Comparison of ENCODE assay signal across 8 mouse cellular contexts in genomic region chr16:8636867-8637216, GRCm38 (mm10). TPM values are rescaled to one million over a fixed set of nuclear protein-coding genes. Genes with fewer than 3 reads are reported as not detected.
DNase-seq lines count a peak whose midpoint lies in the region; ATAC-seq lines count a peak whose summit lies in the region.

No protein-coding gene starts in this region.

- peak overlapping the region; percentile 79 for H3K9ac ChIP-seq in kidney, embryonic 16.5 days (replicated peaks; ENCODE audit: low read length)
- peak overlapping the region; percentile 79 for H3K9ac ChIP-seq in hindbrain, embryonic 13.5 days

- H3K4me2 ChIP-seq in kidney, embryonic 16.5 days (replicated peaks; ENCODE audit: low read depth, low read length) = peak overlapping the region; percentile 85
- peak overlapping the region; percentile 94 for H3K4me2 ChIP-seq in hindbrain, embryonic 13.5 days

- ATAC-seq in kidney, embryonic 16.5 days (ENCODE audit: low FRiP score, low TSS enrichment) = peak; percentile 13; the same call in 1 of the 2 replicates
- no peak; the same call in 1 of the 2 replicates for ATAC-seq in hindbrain, embryonic 13.5 days (ENCODE audit: low FRiP score)
- peak; percentile 24 for ATAC-seq in megakaryocyte progenitor cell, adult 5-6 weeks (replicated peaks; ENCODE audit: poor library complexity)

- H3K27ac ChIP-seq in kidney, embryonic 16.5 days (ENCODE audit: low read length) = peak overlapping the region; percentile 76
- H3K27ac ChIP-seq in brown adipose tissue, adult 24 weeks (replicated peaks; ENCODE audit: low read depth, low read length) = peak overlapping the region; percentile 89
- H3K27ac ChIP-seq in hindbrain, embryonic 13.5 days = peak overlapping the region; percentile 84

- intact Hi-C loops in left cerebral cortex, postnatal 10 days (cut with DNase I) = loop anchor here (5.0 kb wide), 1 partner anchor 145 kb away; no protein-coding TSS in a partner anchor

- no peaks in the 10 kb centered on the region for H3K9me3 ChIP-seq in kidney, embryonic 16.5 days (ENCODE audit: low read length)
- H3K9me3 ChIP-seq in hindbrain, embryonic 13.5 days = no peaks in the 10 kb centered on the region

- H3K36me3 ChIP-seq in kidney, embryonic 16.5 days (ENCODE audit: insufficient read depth, low read length) = peaks cover 14% of the 10 kb centered on the region
- H3K36me3 ChIP-seq in hindbrain, embryonic 13.5 days = peaks cover 46% of the 10 kb centered on the region

- DNase-seq in kidney, postnatal 14 days = no peak
- DNase-seq in layer of hippocampus, adult 18-20 months (ENCODE audit: low spot score in 2 of 2) = no peak
- no peak for DNase-seq in left cerebral cortex, postnatal 10 days (ENCODE audit: extremely low spot score in 1 of 2, low spot score in 2 of 2)
- DNase-seq in kidney, postnatal 10 days = no peak

- H3K4me3 ChIP-seq in kidney, embryonic 16.5 days (ENCODE audit: low read length) = peak overlapping the region; percentile 77
- peak overlapping the region; percentile 84 for H3K4me3 ChIP-seq in brown adipose tissue, adult 24 weeks (ENCODE audit: insufficient read depth, low read depth, low read length)
- H3K4me3 ChIP-seq in hindbrain, embryonic 13.5 days = peak overlapping the region; percentile 85

- under 1% methylated on average over 13 of the region's 13 CpGs for WGBS in kidney, embryonic 16.5 days
- WGBS in hindbrain, embryonic 13.5 days = 0% methylated on average over 13 of the region's 13 CpGs

- peaks cover 19% of the 10 kb centered on the region for H3K4me1 ChIP-seq in kidney, embryonic 16.5 days (ENCODE audit: insufficient read depth, low read length)
- peaks cover 5% of the 10 kb centered on the region; the same call in 1 of the 2 replicates for H3K4me1 ChIP-seq in brown adipose tissue, adult 24 weeks (ENCODE audit: control insufficient read depth, insufficient read depth, insufficient read length, low read length)
- peaks cover 28% of the 10 kb centered on the region for H3K4me1 ChIP-seq in hindbrain, embryonic 13.5 days (replicated peaks)

- no peaks in the 10 kb centered on the region for H3K27me3 ChIP-seq in kidney, embryonic 16.5 days (ENCODE audit: insufficient read depth, low read length)
- no peaks in the 10 kb centered on the region for H3K27me3 ChIP-seq in hindbrain, embryonic 13.5 days

RNA-seq across cellular contexts. Expression of gene Pmm2, which starts 0.6 kb away (rescaled TPM):
- 61.2 and 63.3 TPM in 2 replicates for polyA plus RNA-seq in kidney, embryonic 16.5 days (2015; fragmentation: Nextera tagmentation; extraction: Ambion mirVana)
- 61.6 and 62.0 TPM in 2 replicates for polyA plus RNA-seq in brown adipose tissue, adult 24 weeks (2012; ENCODE audit: insufficient read depth, insufficient read length, missing spikeins)
- 48.3 and 49.3 TPM in 2 replicates for polyA plus RNA-seq in hindbrain, embryonic 13.5 days (2015; fragmentation: Nextera tagmentation; extraction: Ambion mirVana)
- total RNA-seq in megakaryocyte progenitor cell, adult 5-6 weeks (2015) = 42.9 and 46.5 TPM in 2 replicates
- total RNA-seq in megakaryocyte progenitor cell, adult 5-6 weeks (2017) = 49.1 and 50.9 TPM in 2 replicates
- 10 to 100 TPM; 25.4 to 29.5 TPM for total RNA-seq in layer of hippocampus, adult 18-20 months (2021)
- total RNA-seq in left cerebral cortex, postnatal 10 days (2021) = 10 to 100 TPM; 30.3 to 34.4 TPM

RNA-seq across cellular contexts. Expression of gene Tmem186, which starts 0.7 kb away (rescaled TPM):
- polyA plus RNA-seq in kidney, embryonic 16.5 days (2015; fragmentation: Nextera tagmentation; extraction: Ambion mirVana) = 22.5 and 25.3 TPM in 2 replicates
- polyA plus RNA-seq in brown adipose tissue, adult 24 weeks (2012; ENCODE audit: insufficient read depth, insufficient read length, missing spikeins) = 16.5 and 19.7 TPM in 2 replicates
- polyA plus RNA-seq in hindbrain, embryonic 13.5 days (2015; fragmentation: Nextera tagmentation; extraction: Ambion mirVana) = 22.0 and 22.2 TPM in 2 replicates
- total RNA-seq in megakaryocyte progenitor cell, adult 5-6 weeks (2015) = 6.7 and 8.0 TPM in 2 replicates
- total RNA-seq in megakaryocyte progenitor cell, adult 5-6 weeks (2017) = 13.5 and 17.0 TPM in 2 replicates
- total RNA-seq in layer of hippocampus, adult 18-20 months (2021) = 10 to 100 TPM; 11.5 to 13.1 TPM
- total RNA-seq in left cerebral cortex, postnatal 10 days (2021) = 10 to 100 TPM; 11.6 to 12.7 TPM

RNA-seq across cellular contexts. Expression of gene Carhsp1, which starts 35.1 kb away (rescaled TPM):
- 86.0 and 86.9 TPM in 2 replicates for polyA plus RNA-seq in kidney, embryonic 16.5 days (2015; fragmentation: Nextera tagmentation; extraction: Ambion mirVana)
- polyA plus RNA-seq in brown adipose tissue, adult 24 weeks (2012; ENCODE audit: insufficient read depth, insufficient read length, missing spikeins) = 88.4 and 130 TPM in 2 replicates
- 242 and 243 TPM in 2 replicates for polyA plus RNA-seq in hindbrain, embryonic 13.5 days (2015; fragmentation: Nextera tagmentation; extraction: Ambion mirVana)
- total RNA-seq in megakaryocyte progenitor cell, adult 5-6 weeks (2015) = 4.5 and 5.8 TPM in 2 replicates
- 6.0 and 7.9 TPM in 2 replicates for total RNA-seq in megakaryocyte progenitor cell, adult 5-6 weeks (2017)
- 10 to 100 TPM; 27.3 to 28.4 TPM for total RNA-seq in layer of hippocampus, adult 18-20 months (2021)
- total RNA-seq in left cerebral cortex, postnatal 10 days (2021) = 10 to 100 TPM; 10.7 to 12.3 TPM

RNA-seq across cellular contexts. Expression of gene Gm5767, which starts 43.7 kb away (rescaled TPM):
- polyA plus RNA-seq in kidney, embryonic 16.5 days (2015; fragmentation: Nextera tagmentation; extraction: Ambion mirVana) = not detected in 2 replicates
- not detected in 2 replicates for polyA plus RNA-seq in brown adipose tissue, adult 24 weeks (2012; ENCODE audit: insufficient read depth, insufficient read length, missing spikeins)
- not detected in 2 replicates for polyA plus RNA-seq in hindbrain, embryonic 13.5 days (2015; fragmentation: Nextera tagmentation; extraction: Ambion mirVana)
- total RNA-seq in megakaryocyte progenitor cell, adult 5-6 weeks (2015) = not detected in 2 replicates
- total RNA-seq in megakaryocyte progenitor cell, adult 5-6 weeks (2017) = not detected in 2 replicates
- not detected for total RNA-seq in layer of hippocampus, adult 18-20 months (2021)
- not detected for total RNA-seq in left cerebral cortex, postnatal 10 days (2021)
